Mouse (Mus musculus): ENCODE results near the gene Nrg4. TPM values are rescaled to one million over a fixed set of nuclear protein-coding genes. Genes with fewer than 3 reads are reported as not detected.
"Not testable (repeated sequence)": the region's sequence is repeated elsewhere in the genome, so short reads cannot be mapped to it uniquely, and the experiment has no call there.

The Nrg4 gene
- polyA plus RNA-seq, 1 experiment from 2014 or later: 0.86 TPM

- Histone ChIP-seq H3K36me3 (ENCODE audit: control insufficient read depth, insufficient read depth, low read length) (no peaks in the 10 kb centered on the region), H3K4me3 (ENCODE audit: low read depth, low read length) (no peak overlapping the region), H3K27ac (ENCODE audit: low read depth, low read length) (no peak overlapping the region), H3K4me2 (no peak overlapping the region), H3K9ac (ENCODE audit: low read length) (no peak overlapping the region), H3K27me3 (ENCODE audit: control insufficient read depth, insufficient read depth, low read length) (no peaks in the 10 kb centered on the region), H3K9me3 (ENCODE audit: control insufficient read depth, low read length) (no peaks in the 10 kb centered on the region), H3K4me1 (ENCODE audit: control insufficient read depth, insufficient read depth, low read length) (no peaks in the 10 kb centered on the region)
- DNase-seq (ENCODE audit: low spot score, missing footprints) (no peak), ATAC-seq (ENCODE audit: low FRiP score) (no peak)
- WGBS: 71% methylated on average over 5 of the region's 5 CpGs
Observed at GRCm38 (mm10) chr9:55271960-55272560, 54.6 kb downstream of the Nrg4 start.

- ATAC-seq (ENCODE audit: low FRiP score): no peak
- Histone ChIP-seq H3K27ac (ENCODE audit: low read depth, low read length) (no peak overlapping the region), H3K9ac (ENCODE audit: low read length) (no peak overlapping the region)
Observed at GRCm38 (mm10) chr9:55264356-55265302, 62.0 kb downstream of the Nrg4 start.

DNA sequence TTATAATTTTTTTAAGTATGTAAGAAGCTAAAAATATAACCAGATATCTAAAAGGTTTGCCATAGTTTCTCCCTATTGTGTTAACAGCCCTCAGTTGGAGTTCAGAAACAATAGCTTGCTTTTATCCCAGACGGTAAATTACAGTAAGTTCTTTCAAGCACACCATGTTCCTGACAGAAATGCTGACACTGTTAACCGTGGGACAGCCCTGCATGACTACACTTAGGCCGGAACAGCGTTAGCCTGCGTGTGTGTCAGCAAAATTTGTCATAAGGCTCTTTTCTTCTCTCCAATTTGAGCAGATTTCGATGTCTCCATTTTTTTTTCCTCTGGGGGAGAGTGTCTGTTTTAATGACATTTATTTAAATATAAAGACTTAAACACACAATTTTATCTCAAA, 66.9 kb downstream of the Nrg4 start:
- no peaks in the 10 kb centered on the region for H3K9me3 ChIP-seq (ENCODE audit: control insufficient read depth, low read length)
- ATAC-seq (ENCODE audit: low FRiP score) (no peak), DNase-seq (ENCODE audit: low spot score, missing footprints) (no peak)
- H3K36me3 ChIP-seq (ENCODE audit: control insufficient read depth, insufficient read depth, low read length): no peaks in the 10 kb centered on the region
- no peak overlapping the region for H3K4me3 ChIP-seq (ENCODE audit: low read depth, low read length)
- H3K9ac ChIP-seq (ENCODE audit: low read length): no peak overlapping the region
- 84% methylated on average over 6 of the region's 6 CpGs for WGBS
- H3K4me1 ChIP-seq (ENCODE audit: control insufficient read depth, insufficient read depth, low read length): no peaks in the 10 kb centered on the region
- H3K27me3 ChIP-seq (ENCODE audit: control insufficient read depth, insufficient read depth, low read length): no peaks in the 10 kb centered on the region
- H3K4me2 ChIP-seq: no peak overlapping the region
- no peak overlapping the region for H3K27ac ChIP-seq (ENCODE audit: low read depth, low read length)

More at GRCm38 (mm10) chr9:55264356-55265302, 62.0 kb downstream of the Nrg4 start:
- 80% methylated on average over 8 of the region's 8 CpGs for WGBS
- Histone ChIP-seq H3K36me3 (ENCODE audit: control insufficient read depth, insufficient read depth, low read length) (no peaks in the 10 kb centered on the region), H3K4me2 (no peak overlapping the region), H3K4me1 (ENCODE audit: control insufficient read depth, insufficient read depth, low read length) (no peaks in the 10 kb centered on the region), H3K27me3 (ENCODE audit: control insufficient read depth, insufficient read depth, low read length) (no peaks in the 10 kb centered on the region), H3K9me3 (ENCODE audit: control insufficient read depth, low read length) (no peaks in the 10 kb centered on the region), H3K4me3 (ENCODE audit: low read depth, low read length) (no peak overlapping the region)
- DNase-seq (ENCODE audit: low spot score, missing footprints): no peak

DNA sequence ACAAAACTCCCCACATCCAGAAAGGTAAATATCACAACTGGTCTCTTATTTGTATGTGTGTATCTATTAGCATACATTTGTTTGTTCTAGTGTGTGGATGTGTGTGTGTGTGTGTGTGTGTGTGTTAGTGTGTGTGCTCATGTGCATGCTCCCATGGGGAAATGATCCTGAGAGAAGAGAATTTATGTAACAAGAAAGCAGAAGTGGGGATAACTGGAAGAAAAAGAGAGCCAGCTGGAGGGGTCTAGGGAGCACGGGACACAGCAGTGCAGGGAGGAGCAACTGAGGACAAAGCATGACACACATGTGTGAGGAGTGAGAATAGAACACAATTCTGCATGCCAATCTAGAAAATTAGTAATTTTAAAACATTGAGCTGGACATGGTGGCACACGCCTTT, 69.5 kb downstream of the Nrg4 start:
- H3K4me3 ChIP-seq (ENCODE audit: low read depth, low read length): no peak overlapping the region
- no peak overlapping the region for H3K4me2 ChIP-seq
- no peak overlapping the region for H3K9ac ChIP-seq (ENCODE audit: low read length)
- no peaks in the 10 kb centered on the region for H3K9me3 ChIP-seq (ENCODE audit: control insufficient read depth, low read length)
- no peaks in the 10 kb centered on the region for H3K36me3 ChIP-seq (ENCODE audit: control insufficient read depth, insufficient read depth, low read length)
- H3K4me1 ChIP-seq (ENCODE audit: control insufficient read depth, insufficient read depth, low read length): no peaks in the 10 kb centered on the region
- ATAC-seq (ENCODE audit: low FRiP score) (no peak), DNase-seq (ENCODE audit: low spot score, missing footprints) (no peak)
- no peak overlapping the region for H3K27ac ChIP-seq (ENCODE audit: low read depth, low read length)
- H3K27me3 ChIP-seq (ENCODE audit: control insufficient read depth, insufficient read depth, low read length): no peaks in the 10 kb centered on the region
- 85% methylated on average over 2 of the region's 2 CpGs for WGBS

DNA sequence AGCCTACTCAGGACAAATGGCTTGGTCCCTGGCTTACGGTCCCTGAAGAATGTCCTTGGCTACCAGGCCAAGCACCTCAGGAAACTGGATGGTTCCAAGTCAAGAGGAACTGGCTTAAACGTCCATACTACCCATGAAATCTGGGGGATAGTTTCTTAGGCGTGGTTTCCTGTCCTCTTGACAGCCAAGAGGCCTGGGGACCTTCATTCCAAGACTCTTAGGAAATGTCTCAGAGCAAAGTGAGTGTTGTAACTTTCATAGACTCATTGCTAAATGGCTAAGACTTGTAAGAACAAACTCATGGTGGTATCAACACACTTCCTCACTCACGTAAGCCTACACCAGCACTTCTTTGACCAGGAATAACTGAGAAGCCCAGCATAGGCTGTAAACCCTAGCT, 71.0 kb downstream of the Nrg4 start:
- H3K9ac ChIP-seq (ENCODE audit: low read length): no peak overlapping the region
- no peaks in the 10 kb centered on the region for H3K9me3 ChIP-seq (ENCODE audit: control insufficient read depth, low read length)
- H3K4me3 ChIP-seq (ENCODE audit: low read depth, low read length): no peak overlapping the region
- no peaks in the 10 kb centered on the region for H3K36me3 ChIP-seq (ENCODE audit: control insufficient read depth, insufficient read depth, low read length)
- no peak overlapping the region for H3K4me2 ChIP-seq
- H3K4me1 ChIP-seq (ENCODE audit: control insufficient read depth, insufficient read depth, low read length): no peaks in the 10 kb centered on the region
- DNase-seq (ENCODE audit: low spot score, missing footprints) (no peak), ATAC-seq (ENCODE audit: low FRiP score) (no peak)
- H3K27me3 ChIP-seq (ENCODE audit: control insufficient read depth, insufficient read depth, low read length): no peaks in the 10 kb centered on the region
- 76% methylated on average over 4 of the region's 4 CpGs for WGBS
- no peak overlapping the region for H3K27ac ChIP-seq (ENCODE audit: low read depth, low read length)

DNA sequence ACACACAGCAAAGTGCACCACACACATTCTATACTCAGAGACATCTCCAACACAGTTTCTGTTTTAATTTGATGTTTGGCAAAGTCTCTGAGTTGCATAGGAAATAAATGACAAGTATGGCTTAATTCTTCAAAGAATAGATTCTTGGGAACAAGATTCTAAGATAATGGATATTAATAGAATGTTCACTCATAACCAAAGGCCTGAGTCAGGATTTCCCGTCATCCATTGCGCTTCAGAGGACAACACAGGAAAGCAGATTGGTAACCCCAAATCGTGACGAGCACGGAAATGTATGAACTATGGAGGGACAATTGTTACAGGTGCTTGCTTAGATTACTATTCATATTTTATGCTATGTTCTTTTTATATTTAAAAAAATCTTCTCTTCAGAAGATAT, 71.6 kb downstream of the Nrg4 start:
- H3K27me3 ChIP-seq (ENCODE audit: control insufficient read depth, insufficient read depth, low read length): no peaks in the 10 kb centered on the region
- no peak overlapping the region for H3K4me3 ChIP-seq (ENCODE audit: low read depth, low read length)
- no peaks in the 10 kb centered on the region for H3K9me3 ChIP-seq (ENCODE audit: control insufficient read depth, low read length)
- H3K4me1 ChIP-seq (ENCODE audit: control insufficient read depth, insufficient read depth, low read length): no peaks in the 10 kb centered on the region
- H3K36me3 ChIP-seq (ENCODE audit: control insufficient read depth, insufficient read depth, low read length): no peaks in the 10 kb centered on the region
- no peak for ATAC-seq (ENCODE audit: low FRiP score)
- no peak for DNase-seq (ENCODE audit: low spot score, missing footprints)
- 91% methylated on average over 5 of the region's 5 CpGs for WGBS
- H3K4me2 ChIP-seq: no peak overlapping the region
- H3K27ac ChIP-seq (ENCODE audit: low read depth, low read length): no peak overlapping the region
- H3K9ac ChIP-seq (ENCODE audit: low read length): no peak overlapping the region

- ATAC-seq (ENCODE audit: low FRiP score): no peak
- DNase-seq (ENCODE audit: low spot score, missing footprints): no peak
- Histone ChIP-seq H3K4me2 (no peak overlapping the region), H3K27me3 (ENCODE audit: control insufficient read depth, insufficient read depth, low read length) (no peaks in the 10 kb centered on the region), H3K9me3 (ENCODE audit: control insufficient read depth, low read length) (no peaks in the 10 kb centered on the region), H3K36me3 (ENCODE audit: control insufficient read depth, insufficient read depth, low read length) (no peaks in the 10 kb centered on the region), H3K4me1 (ENCODE audit: control insufficient read depth, insufficient read depth, low read length) (no peaks in the 10 kb centered on the region), H3K27ac (ENCODE audit: low read depth, low read length) (no peak overlapping the region), H3K9ac (ENCODE audit: low read length) (no peak overlapping the region), H3K4me3 (ENCODE audit: low read depth, low read length) (no peak overlapping the region)
- WGBS: 86% methylated on average over 1 of the region's 1 CpGs
Observed at GRCm38 (mm10) chr9:55253849-55254248, 72.8 kb downstream of the Nrg4 start.

DNA sequence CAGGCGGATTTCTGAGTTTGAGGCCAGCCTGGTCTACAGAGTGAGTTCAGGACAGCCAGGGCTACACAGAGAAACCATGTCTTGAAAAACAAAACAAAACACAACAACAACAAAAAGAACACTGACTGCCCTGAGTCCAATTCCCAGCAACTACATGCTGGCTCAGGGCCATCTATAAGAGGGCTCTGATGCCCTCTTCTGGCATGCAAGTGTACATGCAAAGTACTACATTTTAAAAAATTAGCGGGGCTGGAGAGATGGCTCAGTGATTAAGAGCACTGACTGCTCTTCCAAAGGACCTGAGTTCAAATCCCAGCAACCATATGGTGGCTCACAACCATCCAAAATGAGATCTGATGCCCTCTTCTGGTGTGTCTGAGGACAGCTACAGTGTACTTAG, 74.5 kb downstream of the Nrg4 start:
- not testable (repeated sequence) for ATAC-seq (ENCODE audit: low FRiP score); H3K36me3 ChIP-seq (ENCODE audit: control insufficient read depth, insufficient read depth, low read length); H3K27ac ChIP-seq (ENCODE audit: low read depth, low read length); H3K9ac ChIP-seq (ENCODE audit: low read length); DNase-seq (ENCODE audit: low spot score, missing footprints); H3K4me1 ChIP-seq (ENCODE audit: control insufficient read depth, insufficient read depth, low read length); H3K4me2 ChIP-seq; H3K27me3 ChIP-seq (ENCODE audit: control insufficient read depth, insufficient read depth, low read length); H3K4me3 ChIP-seq (ENCODE audit: low read depth, low read length); H3K9me3 ChIP-seq (ENCODE audit: control insufficient read depth, low read length)
- WGBS: 52% methylated on average over 2 of the region's 2 CpGs

DNA sequence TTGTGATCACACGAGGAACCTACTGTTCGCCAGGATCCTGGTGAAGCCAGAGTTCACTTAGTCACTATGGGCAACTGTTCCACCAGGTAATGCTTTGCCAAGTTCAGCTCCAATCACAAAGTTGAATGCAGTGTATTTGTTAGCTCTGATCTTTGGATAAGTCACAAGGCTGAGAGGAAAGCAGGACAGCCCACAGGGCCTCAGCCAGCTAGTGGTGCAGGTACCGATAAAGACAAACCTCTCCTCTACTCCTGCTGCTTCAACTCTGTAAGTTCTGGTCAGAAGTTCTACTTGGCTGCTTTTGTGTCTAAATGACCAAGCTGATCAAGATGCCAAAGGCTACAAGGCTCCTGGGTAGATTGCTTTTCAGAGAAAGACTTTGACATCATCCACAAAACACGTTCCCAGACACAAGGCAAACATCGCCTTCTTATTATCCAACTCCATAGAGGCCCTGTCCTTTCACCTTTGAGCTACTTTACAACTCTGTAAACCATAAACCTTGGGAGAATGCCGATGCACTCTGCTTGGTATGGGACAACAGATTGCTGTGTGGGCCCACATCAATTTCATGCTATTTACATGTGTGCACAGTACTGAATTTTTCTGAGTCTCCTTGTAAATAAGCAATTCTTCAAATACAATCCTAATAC, 75.9 kb downstream of the Nrg4 start:
- WGBS: 82% methylated on average over 6 of the region's 6 CpGs

More for the DNA sequence above, 75.9 kb downstream of the Nrg4 start:
- no peak overlapping the region for H3K4me3 ChIP-seq (ENCODE audit: low read depth, low read length)
- no peak overlapping the region for H3K4me2 ChIP-seq
- H3K4me1 ChIP-seq (ENCODE audit: control insufficient read depth, insufficient read depth, low read length): no peaks in the 10 kb centered on the region
- no peaks in the 10 kb centered on the region for H3K27me3 ChIP-seq (ENCODE audit: control insufficient read depth, insufficient read depth, low read length)
- no peak overlapping the region for H3K27ac ChIP-seq (ENCODE audit: low read depth, low read length)
- no peaks in the 10 kb centered on the region for H3K9me3 ChIP-seq (ENCODE audit: control insufficient read depth, low read length)
- DNase-seq (ENCODE audit: low spot score, missing footprints) (no peak), ATAC-seq (ENCODE audit: low FRiP score) (no peak)
- no peak overlapping the region for H3K9ac ChIP-seq (ENCODE audit: low read length)
- H3K36me3 ChIP-seq (ENCODE audit: control insufficient read depth, insufficient read depth, low read length): no peaks in the 10 kb centered on the region

Data from midbrain, embryonic 11.5 days (tissue).